Mouse (Mus musculus) NIH3T3 (cell line): Measurements from ENCODE around the gene Fam90a1b.
"Not testable (repeated sequence)": the region's sequence is repeated elsewhere in the genome, so short reads cannot be mapped to it uniquely, and the experiment has no call there.

Source experiments
- DNase-seq: peaks from one replicate; pipeline ENCODE4 v3.0.0-alpha.2; 2012; ENCODE audit warnings: low read depth

The Fam90a1b gene

GRCm38 (mm10) chrX:94366670-94367241 is at the start of gene Fam90a1b, which contains the start of gene Apoo:
Fam90a1b (minus strand) TSS chrX:94366777.
Apoo (plus strand) TSS chrX:94367117.
- DNase-seq, result peak; percentile 97

- no peak for DNase-seq
These were observed 42.4 kb upstream of the Fam90a1b start for GRCm38 (mm10) chrX:94408975-94409374.

- no peak for DNase-seq
These were observed 12.2 kb upstream of the Fam90a1b start for GRCm38 (mm10) chrX:94378734-94379133.

GRCm38 (mm10) chrX:94367248-94367647 is 671 bp upstream of the Fam90a1b start:
- peak; percentile 36 for DNase-seq

GRCm38 (mm10) chrX:94366029-94366428 is 548 bp downstream of the Fam90a1b start:
- peak; percentile 1 for DNase-seq

GRCm38 (mm10) chrX:94365381-94365925 is 1.1 kb downstream of the Fam90a1b start:
- peak; percentile 1 for DNase-seq

- not testable (repeated sequence) for DNase-seq
These were observed 22.9 kb downstream of the Fam90a1b start for GRCm38 (mm10) chrX:94343638-94344037.

GRCm38 (mm10) chrX:94321036-94321902 is 45.3 kb downstream of the Fam90a1b start:
- no peak for DNase-seq
